Mouse (Mus musculus): ENCODE data around the gene Gm12789.

- TF ChIP-seq CTCF (IDR thresholded peaks at IDR 0.05; ENCODE audit: low read depth) (no peak), EP300 (optimal IDR thresholded peaks at IDR 0.05) (no peak)
These were observed 40.2 kb downstream of the Gm12789 start for GRCm38 (mm10) chr4:102026619-102027018.

Data from stomach, postnatal 0 days (tissue).